Mouse (Mus musculus) lung, postnatal 0 days (tissue): Measurements from ENCODE around the gene Uvrag. TPM values are rescaled to one million over a fixed set of nuclear protein-coding genes. Genes with fewer than 3 reads are reported as not detected.

Experiments used
- ATAC-seq: fragments of 200-750 bp; cut with Nextera tagmentation; 2 replicates; pipeline ENCODE4 v1.8.0; 2017; ENCODE audit warnings: moderate library complexity
- DNase-seq: peaks from one replicate; pipeline ENCODE4 v3.0.0-alpha.2; 2016; ENCODE audit warnings: low spot score
- H3K27ac ChIP-seq: fragments of 300-500 bp; sonication (generic); 2 replicates; pipeline ENCODE4 v1.5.1; 2014; ENCODE audit warnings: antibody characterized with exemption, mild to moderate bottlenecking, low read length, mixed read lengths
- H3K27me3 ChIP-seq: fragments of 300-500 bp; sonication (generic); replicated peaks from 2 replicates; pipeline ENCODE4 v1.6.1; 2014; ENCODE audit warnings: low read length, mixed read lengths; ENCODE audit not compliant: insufficient read depth
- H3K36me3 ChIP-seq: fragments of 300-500 bp; sonication (generic); 2 replicates; pipeline ENCODE4 v1.6.1; 2014; ENCODE audit warnings: low read length, mixed read lengths; ENCODE audit not compliant: insufficient read depth
- H3K4me1 ChIP-seq: fragments of 300-500 bp; sonication (generic); 2 replicates; pipeline ENCODE4 v1.6.1; 2014; ENCODE audit warnings: antibody characterized with exemption, low read depth, low read length, mixed read lengths; ENCODE audit not compliant: insufficient read depth
- H3K4me2 ChIP-seq: fragments of 300-500 bp; sonication (generic); replicated peaks from 2 replicates; pipeline ENCODE4 v1.6.1; 2014; ENCODE audit warnings: low read depth, mild to moderate bottlenecking, low read length, moderate library complexity, mixed read lengths
- H3K4me3 ChIP-seq: fragments of 300-500 bp; sonication (generic); 2 replicates; pipeline ENCODE4 v1.5.1; 2014; ENCODE audit warnings: low read depth, low read length
- H3K9ac ChIP-seq: fragments of 300-500 bp; sonication (generic); replicated peaks from 2 replicates; pipeline ENCODE4 v1.6.1; 2014; ENCODE audit warnings: low read depth, mild to moderate bottlenecking
- H3K9me3 ChIP-seq: fragments of 300-500 bp; sonication (generic); 2 replicates; pipeline ENCODE4 v1.6.1; 2016; ENCODE audit warnings: low read length, mixed read lengths
- CTCF ChIP-seq: IDR thresholded peaks from 2 replicates; pipeline ENCODE4 v1.5.1; 2016; ENCODE audit warnings: antibody characterized with exemption, mild to moderate bottlenecking
- EP300 ChIP-seq: IDR thresholded peaks from 2 replicates; pipeline ENCODE4 v1.6.1; 2016; ENCODE audit warnings: antibody characterized with exemption, mild to moderate bottlenecking, control low read depth
- WGBS: fragments of 180-500 bp; shearing (Covaris S2); extraction: QIAGEN DNeasy Blood & Tissue Kit; methylation state at CpG from one replicate; pipeline ENCODE4 v1.1.7; 2014; 5-methylcytosine and 5-hydroxymethylcytosine counted together
- polyA plus RNA-seq: library from polyadenylated mRNA; unstranded; fragments of >200 nt; fragmentation: Nextera tagmentation; extraction: Ambion mirVana; gene quantifications from 2 replicates; pipeline ENCODE4 v1.2.1, GENCODE M21; 2015

Gene Uvrag
- polyA plus RNA-seq, 1 experiment from 2014 or later: 23.4 TPM

DNA sequence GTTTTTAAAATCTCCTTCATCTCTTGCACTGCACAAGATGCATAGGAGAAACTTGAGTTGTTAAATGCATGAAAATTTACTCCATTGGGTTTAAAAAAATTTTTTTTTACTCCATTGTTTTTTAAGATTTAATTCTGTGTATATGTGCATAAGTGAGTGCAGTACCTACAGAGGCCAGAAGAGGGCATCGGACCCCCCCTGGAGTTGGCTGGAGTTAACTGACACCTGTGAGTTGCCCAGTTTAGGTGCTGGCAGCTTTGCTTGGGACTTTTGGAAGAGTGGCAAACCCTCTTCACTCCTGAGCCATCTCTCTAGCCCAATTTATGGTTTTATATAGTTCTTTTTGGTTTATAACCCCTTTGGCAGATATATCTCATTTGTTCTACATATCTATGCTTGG is 239.8 kb downstream of the Uvrag start:
- Histone ChIP-seq H3K9ac (no peak overlapping the region), H3K4me2 (no peak overlapping the region), H3K9me3 (no peaks in the 10 kb centered on the region), H3K4me3 (no peak overlapping the region), H3K36me3 (no peaks in the 10 kb centered on the region), H3K27ac (no peak overlapping the region), H3K4me1 (peaks cover 7% of the 10 kb centered on the region), H3K27me3 (no peaks in the 10 kb centered on the region)
- ATAC-seq (no peak), DNase-seq (no peak)
- WGBS: 97% methylated on average over 1 of the region's 1 CpGs
- TF ChIP-seq EP300 (no peak), CTCF (peak; percentile 56)

- DNase-seq (peak; percentile 63), ATAC-seq (peak; percentile 55; the same call in 1 of the 2 replicates)
- Histone ChIP-seq H3K9me3 (no peaks in the 10 kb centered on the region), H3K4me1 (peaks cover 7% of the 10 kb centered on the region), H3K4me2 (no peak overlapping the region), H3K9ac (no peak overlapping the region), H3K27ac (no peak overlapping the region), H3K36me3 (no peaks in the 10 kb centered on the region), H3K4me3 (no peak overlapping the region), H3K27me3 (no peaks in the 10 kb centered on the region)
- TF ChIP-seq EP300: no peak
- TF ChIP-seq CTCF: no peak
- 36% methylated on average over 4 of the region's 4 CpGs for WGBS
These were observed 241.1 kb downstream of the Uvrag start for GRCm38 (mm10) chr7:98899815-98900214.

DNA sequence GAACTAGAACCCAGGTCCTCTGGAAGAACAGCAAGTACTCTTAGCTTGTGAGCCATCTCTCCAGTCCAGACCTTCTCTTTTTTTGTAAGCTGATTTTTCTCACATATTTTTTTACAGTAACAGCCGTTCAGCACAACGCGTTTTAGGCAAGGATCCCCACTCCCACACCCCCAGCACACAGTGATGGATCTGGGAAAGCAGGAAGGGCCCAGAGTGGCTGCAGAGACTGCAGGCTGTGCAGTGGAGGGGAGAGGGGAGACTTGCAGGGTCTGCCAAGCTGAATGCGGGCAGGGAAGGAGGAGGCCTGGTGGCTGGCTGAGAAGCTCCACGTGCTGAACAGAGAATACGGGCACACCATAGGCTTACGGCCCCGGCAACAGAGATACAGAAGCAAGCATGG is 243.6 kb downstream of the Uvrag start:
- H3K27ac ChIP-seq: no peak overlapping the region
- H3K9me3 ChIP-seq: no peaks in the 10 kb centered on the region
- no peak overlapping the region for H3K4me3 ChIP-seq
- TF ChIP-seq CTCF: no peak
- TF ChIP-seq EP300: no peak
- no peaks in the 10 kb centered on the region for H3K27me3 ChIP-seq
- ATAC-seq (no peak), DNase-seq (no peak)
- peaks cover 7% of the 10 kb centered on the region for H3K4me1 ChIP-seq
- WGBS: 90% methylated on average over 8 of the region's 8 CpGs
- no peak overlapping the region for H3K4me2 ChIP-seq
- H3K36me3 ChIP-seq: no peaks in the 10 kb centered on the region
- no peak overlapping the region for H3K9ac ChIP-seq

GRCm38 (mm10) chr7:98895501-98896095 is 245.3 kb downstream of the Uvrag start:
- Histone ChIP-seq H3K27me3 (no peaks in the 10 kb centered on the region), H3K27ac (no peak overlapping the region), H3K36me3 (no peaks in the 10 kb centered on the region), H3K4me2 (no peak overlapping the region), H3K9me3 (no peaks in the 10 kb centered on the region), H3K4me1 (peaks cover 6% of the 10 kb centered on the region), H3K9ac (no peak overlapping the region), H3K4me3 (no peak overlapping the region)
- TF ChIP-seq CTCF (no peak), EP300 (no peak)
- ATAC-seq (no peak), DNase-seq (no peak)
- WGBS: 24% methylated on average over 10 of the region's 10 CpGs

GRCm38 (mm10) chr7:98894768-98895167 is 246.2 kb downstream of the Uvrag start:
- TF ChIP-seq CTCF (no peak), EP300 (no peak)
- no peak overlapping the region for H3K4me2 ChIP-seq
- H3K9ac ChIP-seq: no peak overlapping the region
- no peaks in the 10 kb centered on the region for H3K27me3 ChIP-seq
- H3K4me3 ChIP-seq: no peak overlapping the region
- no peak for ATAC-seq
- no peaks in the 10 kb centered on the region for H3K9me3 ChIP-seq
- no peaks in the 10 kb centered on the region for H3K36me3 ChIP-seq
- H3K4me1 ChIP-seq: no peaks in the 10 kb centered on the region; the same call in 1 of the 2 replicates
- no peak overlapping the region for H3K27ac ChIP-seq
- WGBS: 49% methylated on average over 5 of the region's 5 CpGs
- peak; percentile 37 for DNase-seq

- TF ChIP-seq CTCF: no peak
- Histone ChIP-seq H3K4me3 (no peak overlapping the region), H3K27me3 (no peaks in the 10 kb centered on the region), H3K9me3 (no peaks in the 10 kb centered on the region), H3K4me2 (no peak overlapping the region), H3K9ac (no peak overlapping the region), H3K27ac (no peak overlapping the region), H3K4me1 (no peaks in the 10 kb centered on the region), H3K36me3 (0 out of 2 replicates have a peak, but pooled peaks cover 1% of the 10 kb centered on the region)
- no peak for DNase-seq
- ATAC-seq: no peak
- 92% methylated on average over 5 of the region's 5 CpGs for WGBS
These were observed 246.6 kb downstream of the Uvrag start for GRCm38 (mm10) chr7:98894305-98894704.

DNA sequence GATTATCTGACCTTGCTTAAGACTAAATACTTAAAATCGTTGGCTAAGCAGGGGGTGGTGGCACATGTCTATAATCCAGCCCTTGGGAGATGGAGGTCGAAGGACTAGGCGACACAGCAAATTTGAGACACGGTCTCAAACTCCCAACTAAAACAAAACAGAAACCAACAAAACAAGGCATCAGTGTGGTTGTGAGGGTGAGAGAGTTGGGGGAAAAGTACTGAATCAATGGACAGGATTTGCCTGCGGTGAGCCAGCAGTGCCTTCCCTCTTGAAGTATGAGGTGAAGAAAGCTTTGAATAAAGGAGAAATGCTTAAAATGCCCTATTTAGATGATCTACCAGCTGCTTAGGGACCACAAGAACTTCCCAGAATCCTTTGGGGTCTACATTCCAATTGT is 247.8 kb downstream of the Uvrag start:
- peaks cover 6% of the 10 kb centered on the region; the same call in 1 of the 2 replicates for H3K36me3 ChIP-seq
- H3K9ac ChIP-seq: no peak overlapping the region
- H3K4me3 ChIP-seq: no peak overlapping the region
- H3K9me3 ChIP-seq: no peaks in the 10 kb centered on the region
- no peaks in the 10 kb centered on the region for H3K4me1 ChIP-seq
- no peak overlapping the region for H3K27ac ChIP-seq
- TF ChIP-seq EP300 (no peak), CTCF (no peak)
- ATAC-seq (no peak), DNase-seq (no peak)
- H3K4me2 ChIP-seq: no peak overlapping the region
- H3K27me3 ChIP-seq: no peaks in the 10 kb centered on the region
- WGBS: 84% methylated on average over 5 of the region's 5 CpGs
